In genomic region chr3:32415370-32416309, GRCm38 (mm10) we compare ENCODE assay signal across 19 mouse cellular contexts. TPM values are rescaled to one million over a fixed set of nuclear protein-coding genes. Genes with fewer than 3 reads are reported as not detected.
DNase-seq lines count a peak whose midpoint lies in the region; ATAC-seq and TF ChIP-seq lines count a peak whose summit lies in the region.
"Had no signal": no experiment of that assay in that cellular context is flagged by ENCODE, and none has a peak within 500 bp of the region (broad histone marks: within the 10 kb centered on the region; RNA-seq: fewer than 3 reads in every experiment).

No protein-coding gene starts in this region.

- peak; percentile 52 for ATAC-seq in forebrain, postnatal 0 days
- ATAC-seq in limb, embryonic 14.5 days (ENCODE audit: low FRiP score, low read depth): no peak
- peak; percentile 21 for ATAC-seq in midbrain, embryonic 16.5 days
- no peak for ATAC-seq in midbrain, embryonic 14.5 days (ENCODE audit: low FRiP score, low TSS enrichment)
- 0 out of 2 replicates have a peak, but pooled peaks have one; percentile 24 for ATAC-seq in stomach, postnatal 0 days (ENCODE audit: low FRiP score, low TSS enrichment)

- H3K27ac ChIP-seq in forebrain, postnatal 0 days (ENCODE audit: low read depth, low read length): no peak overlapping the region
- no peak overlapping the region for H3K27ac ChIP-seq in forebrain, embryonic 10.5 days
- 0 out of 2 replicates have a peak overlapping the region, but pooled peaks have one; percentile 28 for H3K27ac ChIP-seq in limb, embryonic 14.5 days (replicated peaks; ENCODE audit: low read depth, low read length)
- no peak overlapping the region for H3K27ac ChIP-seq in limb, embryonic 10.5 days
- H3K27ac ChIP-seq in midbrain, embryonic 16.5 days (ENCODE audit: low read length): no peak overlapping the region
- H3K27ac ChIP-seq in midbrain, embryonic 14.5 days (replicated peaks; ENCODE audit: low read depth, low read length): no peak overlapping the region
- no peak overlapping the region for H3K27ac ChIP-seq in stomach, postnatal 0 days (replicated peaks)
- H3K27ac ChIP-seq: embryonic facial prominence, embryonic 15.5 days; hindbrain, embryonic 13.5 days; limb, embryonic 13.5 days; liver, embryonic 15.5 days had no signal

- no peak for TF ChIP-seq CTCF in forebrain, postnatal 0 days (IDR thresholded peaks at IDR 0.05; ENCODE audit: low read depth)
- TF ChIP-seq CTCF in stomach, postnatal 0 days (IDR thresholded peaks at IDR 0.05; ENCODE audit: low read depth): no peak

- H3K27me3 ChIP-seq in forebrain, postnatal 0 days (ENCODE audit: insufficient read depth, low read length): no peaks in the 10 kb centered on the region
- H3K27me3 ChIP-seq in forebrain, embryonic 10.5 days (ENCODE audit: poor library complexity, severe bottlenecking): no peaks in the 10 kb centered on the region
- no peaks in the 10 kb centered on the region for H3K27me3 ChIP-seq in limb, embryonic 14.5 days (ENCODE audit: control insufficient read depth, insufficient read depth, low read length)
- H3K27me3 ChIP-seq in limb, embryonic 10.5 days (ENCODE audit: low read depth, poor library complexity, severe bottlenecking): no peaks in the 10 kb centered on the region
- no peaks in the 10 kb centered on the region for H3K27me3 ChIP-seq in midbrain, embryonic 16.5 days (ENCODE audit: control insufficient read depth, insufficient read depth, low read depth, low read length)
- no peaks in the 10 kb centered on the region for H3K27me3 ChIP-seq in midbrain, embryonic 14.5 days (ENCODE audit: control insufficient read depth, insufficient read depth, low read length)
- H3K27me3 ChIP-seq in stomach, postnatal 0 days (ENCODE audit: control insufficient read depth, insufficient read depth, low read length): no peaks in the 10 kb centered on the region
- H3K27me3 ChIP-seq: embryonic facial prominence, embryonic 15.5 days; hindbrain, embryonic 13.5 days; limb, embryonic 13.5 days; liver, embryonic 15.5 days had no signal

- TF ChIP-seq POLR2A in limb, embryonic 14.5 days (IDR thresholded peaks at IDR 0.05; ENCODE audit: borderline replicate concordance, extremely low read depth, insufficient read depth, insufficient read length): no peak

- no peak for TF ChIP-seq EP300 in stomach, postnatal 0 days (optimal IDR thresholded peaks at IDR 0.05)

- no peak overlapping the region for H3K4me2 ChIP-seq in forebrain, postnatal 0 days (ENCODE audit: low read depth)
- H3K4me2 ChIP-seq in limb, embryonic 14.5 days (replicated peaks; ENCODE audit: low read depth, low read length, severe bottlenecking): no peak overlapping the region
- H3K4me2 ChIP-seq in midbrain, embryonic 16.5 days (ENCODE audit: low read length): no peak overlapping the region
- no peak overlapping the region for H3K4me2 ChIP-seq in midbrain, embryonic 14.5 days (ENCODE audit: low read length)
- H3K4me2 ChIP-seq in stomach, postnatal 0 days (replicated peaks; ENCODE audit: low read depth): no peak overlapping the region
- H3K4me2 ChIP-seq: embryonic facial prominence, embryonic 15.5 days; hindbrain, embryonic 13.5 days; limb, embryonic 13.5 days; liver, embryonic 15.5 days had no signal

- H3K9ac ChIP-seq in forebrain, postnatal 0 days: no peak overlapping the region
- H3K9ac ChIP-seq in limb, embryonic 14.5 days (ENCODE audit: low read depth, low read length, severe bottlenecking): no peak overlapping the region; the same call in 1 of the 2 replicates
- no peak overlapping the region for H3K9ac ChIP-seq in midbrain, embryonic 16.5 days (ENCODE audit: low read depth, low read length)
- H3K9ac ChIP-seq in midbrain, embryonic 14.5 days (replicated peaks; ENCODE audit: low read length): no peak overlapping the region
- H3K9ac ChIP-seq in stomach, postnatal 0 days (ENCODE audit: low read length): no peak overlapping the region
- H3K9ac ChIP-seq: embryonic facial prominence, embryonic 15.5 days; hindbrain, embryonic 13.5 days; limb, embryonic 13.5 days; liver, embryonic 15.5 days had no signal

- no peak for DNase-seq in forebrain, postnatal 0 days
- no peak for DNase-seq in forebrain, embryonic 10.5 days (ENCODE audit: extremely low spot score, low spot score)
- no peak for DNase-seq in limb, embryonic 14.5 days (ENCODE audit: low spot score)
- no peak for DNase-seq in limb, embryonic 10.5 days (ENCODE audit: low spot score)
- no peak for DNase-seq in midbrain, embryonic 14.5 days
- no peak for DNase-seq in stomach, postnatal 0 days (ENCODE audit: low spot score)
- DNase-seq in retina, embryonic 14.5 days (ENCODE audit: low spot score): no peak
- DNase-seq: adrenal gland, postnatal 10 days; B cell, adult 2 months; cerebellum, adult 11 months; gastrocnemius, adult 2 months; heart, adult 2 months; kidney, adult 18-20 months; kidney, postnatal 4 days had no signal

- no peaks in the 10 kb centered on the region for H3K36me3 ChIP-seq in forebrain, postnatal 0 days (ENCODE audit: insufficient read depth)
- H3K36me3 ChIP-seq in forebrain, embryonic 10.5 days (replicated peaks): peaks cover 7% of the 10 kb centered on the region; the same call in 1 of the 2 replicates
- no peaks in the 10 kb centered on the region for H3K36me3 ChIP-seq in limb, embryonic 14.5 days (ENCODE audit: control insufficient read depth, insufficient read depth, low read length)
- H3K36me3 ChIP-seq in limb, embryonic 10.5 days: peaks cover 8% of the 10 kb centered on the region; the same call in 1 of the 2 replicates
- no peaks in the 10 kb centered on the region for H3K36me3 ChIP-seq in midbrain, embryonic 16.5 days (ENCODE audit: control insufficient read depth, insufficient read depth, low read length)
- H3K36me3 ChIP-seq in midbrain, embryonic 14.5 days (ENCODE audit: control insufficient read depth, insufficient read depth, low read length): no peaks in the 10 kb centered on the region
- no peaks in the 10 kb centered on the region for H3K36me3 ChIP-seq in stomach, postnatal 0 days (ENCODE audit: control insufficient read depth, insufficient read depth, low read length)
- H3K36me3 ChIP-seq: embryonic facial prominence, embryonic 15.5 days; hindbrain, embryonic 13.5 days; limb, embryonic 13.5 days; liver, embryonic 15.5 days had no signal

- H3K4me1 ChIP-seq in forebrain, postnatal 0 days (ENCODE audit: insufficient read depth): 0 out of 2 replicates have a peak, but pooled peaks cover 15% of the 10 kb centered on the region
- 0 out of 2 replicates have a peak, but pooled peaks cover 11% of the 10 kb centered on the region for H3K4me1 ChIP-seq in forebrain, embryonic 10.5 days
- peaks cover 14% of the 10 kb centered on the region for H3K4me1 ChIP-seq in limb, embryonic 14.5 days (ENCODE audit: control insufficient read depth, insufficient read depth, low read length)
- H3K4me1 ChIP-seq in limb, embryonic 10.5 days: peaks cover 18% of the 10 kb centered on the region
- H3K4me1 ChIP-seq in midbrain, embryonic 16.5 days (ENCODE audit: control insufficient read depth, insufficient read depth, low read length): peaks cover 7% of the 10 kb centered on the region
- H3K4me1 ChIP-seq in midbrain, embryonic 14.5 days (ENCODE audit: control insufficient read depth, insufficient read depth, low read length): peaks cover 6% of the 10 kb centered on the region; the same call in 1 of the 2 replicates
- H3K4me1 ChIP-seq in stomach, postnatal 0 days (replicated peaks; ENCODE audit: control insufficient read depth, insufficient read depth): no peaks in the 10 kb centered on the region

- no peaks in the 10 kb centered on the region for H3K9me3 ChIP-seq in forebrain, postnatal 0 days (ENCODE audit: low read length)
- no peaks in the 10 kb centered on the region for H3K9me3 ChIP-seq in forebrain, embryonic 10.5 days
- no peaks in the 10 kb centered on the region for H3K9me3 ChIP-seq in limb, embryonic 14.5 days (ENCODE audit: control insufficient read depth, low read length)
- H3K9me3 ChIP-seq in limb, embryonic 10.5 days (replicated peaks): no peaks in the 10 kb centered on the region
- H3K9me3 ChIP-seq in midbrain, embryonic 16.5 days (replicated peaks; ENCODE audit: control insufficient read depth, low read length, poor library complexity, severe bottlenecking): no peaks in the 10 kb centered on the region
- no peaks in the 10 kb centered on the region for H3K9me3 ChIP-seq in midbrain, embryonic 14.5 days (ENCODE audit: control insufficient read depth, low read length)
- H3K9me3 ChIP-seq in stomach, postnatal 0 days (ENCODE audit: control insufficient read depth, low read length): no peaks in the 10 kb centered on the region
- H3K9me3 ChIP-seq: embryonic facial prominence, embryonic 15.5 days; hindbrain, embryonic 13.5 days; limb, embryonic 13.5 days; liver, embryonic 15.5 days had no signal

- no peak overlapping the region for H3K4me3 ChIP-seq in forebrain, postnatal 0 days (ENCODE audit: low read depth, low read length)
- H3K4me3 ChIP-seq in forebrain, embryonic 10.5 days: no peak overlapping the region
- H3K4me3 ChIP-seq in limb, embryonic 14.5 days (replicated peaks; ENCODE audit: low read length): no peak overlapping the region
- no peak overlapping the region for H3K4me3 ChIP-seq in limb, embryonic 10.5 days
- H3K4me3 ChIP-seq in midbrain, embryonic 16.5 days (ENCODE audit: low read depth, low read length): no peak overlapping the region
- H3K4me3 ChIP-seq in midbrain, embryonic 14.5 days (replicated peaks; ENCODE audit: low read depth, low read length): no peak overlapping the region
- H3K4me3 ChIP-seq in stomach, postnatal 0 days (ENCODE audit: low read depth, low read length): no peak overlapping the region
- H3K4me3 ChIP-seq: embryonic facial prominence, embryonic 15.5 days; heart, adult 2 months; hindbrain, embryonic 13.5 days; limb, embryonic 13.5 days; liver, embryonic 15.5 days had no signal

- WGBS in forebrain, postnatal 0 days: 76% methylated on average over 3 of the region's 3 CpGs
- 86% methylated on average over 3 of the region's 3 CpGs for WGBS in forebrain, embryonic 10.5 days
- 52% methylated on average over 3 of the region's 3 CpGs for WGBS in limb, embryonic 14.5 days
- WGBS in limb, embryonic 10.5 days: 60% methylated on average over 3 of the region's 3 CpGs
- 76% methylated on average over 3 of the region's 3 CpGs for WGBS in midbrain, embryonic 16.5 days
- 83% methylated on average over 3 of the region's 3 CpGs for WGBS in midbrain, embryonic 14.5 days
- 54% methylated on average over 3 of the region's 3 CpGs for WGBS in stomach, postnatal 0 days

RNA-seq across cellular contexts. Expression of gene Pik3ca, which starts 18.2 kb away (rescaled TPM):
- 45.3 and 55.4 TPM in 2 replicates for total RNA-seq in forebrain, postnatal 0 days (2014; rRNA removed)
- 7.0 and 8.0 TPM in 2 replicates for polyA plus RNA-seq in forebrain, postnatal 0 days (2015; fragmentation: Nextera tagmentation; extraction: Ambion mirVana)
- 5.0 and 8.0 TPM in 2 replicates for polyA plus RNA-seq in forebrain, embryonic 10.5 days (2016; fragmentation: Nextera tagmentation; extraction: Ambion mirVana)
- 17.1 and 20.7 TPM in 2 replicates for polyA plus RNA-seq in limb, embryonic 14.5 days (2012; rRNA removed)
- polyA plus RNA-seq in limb, embryonic 14.5 days (2014; fragmentation: Nextera tagmentation; extraction: Ambion mirVana): 17.0 and 21.8 TPM in 2 replicates
- polyA plus RNA-seq in limb, embryonic 10.5 days (2016; fragmentation: Nextera tagmentation; extraction: Ambion mirVana): 8.3 and 8.6 TPM in 2 replicates
- 12.8 and 16.5 TPM in 2 replicates for polyA plus RNA-seq in midbrain, embryonic 16.5 days (2015; fragmentation: Nextera tagmentation; extraction: Ambion mirVana)
- 28.5 and 29.3 TPM in 2 replicates for polyA plus RNA-seq in midbrain, embryonic 14.5 days (2014; fragmentation: Nextera tagmentation; extraction: Ambion mirVana)
- 5.8 and 6.4 TPM in 2 replicates for polyA plus RNA-seq in stomach, postnatal 0 days (2015; fragmentation: Nextera tagmentation; extraction: Ambion mirVana)

RNA-seq across cellular contexts. Expression of gene Zmat3, which starts 49.8 kb away (rescaled TPM):
- 9.5 and 13.9 TPM in 2 replicates for total RNA-seq in forebrain, postnatal 0 days (2014; rRNA removed)
- 3.0 and 4.9 TPM in 2 replicates for polyA plus RNA-seq in forebrain, postnatal 0 days (2015; fragmentation: Nextera tagmentation; extraction: Ambion mirVana)
- polyA plus RNA-seq in forebrain, embryonic 10.5 days (2016; fragmentation: Nextera tagmentation; extraction: Ambion mirVana): 7.5 and 8.2 TPM in 2 replicates
- 12.6 and 15.1 TPM in 2 replicates for polyA plus RNA-seq in limb, embryonic 14.5 days (2012; rRNA removed)
- polyA plus RNA-seq in limb, embryonic 14.5 days (2014; fragmentation: Nextera tagmentation; extraction: Ambion mirVana): 7.1 and 7.7 TPM in 2 replicates
- polyA plus RNA-seq in limb, embryonic 10.5 days (2016; fragmentation: Nextera tagmentation; extraction: Ambion mirVana): 4.7 and 5.4 TPM in 2 replicates
- 6.3 and 6.5 TPM in 2 replicates for polyA plus RNA-seq in midbrain, embryonic 16.5 days (2015; fragmentation: Nextera tagmentation; extraction: Ambion mirVana)
- polyA plus RNA-seq in midbrain, embryonic 14.5 days (2014; fragmentation: Nextera tagmentation; extraction: Ambion mirVana): 7.7 and 9.7 TPM in 2 replicates
- 3.8 and 4.4 TPM in 2 replicates for polyA plus RNA-seq in stomach, postnatal 0 days (2015; fragmentation: Nextera tagmentation; extraction: Ambion mirVana)

Comparison
In these comparisons a context has a peak if more than half of its experiments do, and no peak if none do; other contexts are left out.
1. ATAC-seq: peak in forebrain, postnatal 0 days (single experiment), midbrain, embryonic 16.5 days (single experiment) and stomach, postnatal 0 days (single experiment); none in limb, embryonic 14.5 days (single experiment) and midbrain, embryonic 14.5 days (single experiment).